Mouse (Mus musculus): ENCODE results near the gene Nrip1. TPM values are rescaled to one million over a fixed set of nuclear protein-coding genes. Genes with fewer than 3 reads are reported as not detected.
A peak's percentile ranks its signal among the peaks of the same experiment; 100 is the strongest.

Gene Nrip1
- total and polyA plus RNA-seq, 3 experiments, result 3.1 to 32.3 (median 20.6) TPM

GRCm38 (mm10) chr16:76341636-76342035, 32.0 kb downstream of the Nrip1 start:
- no peak overlapping the region for H3K4me3 ChIP-seq
- H3K27me3 ChIP-seq (ENCODE audit: control insufficient read depth, insufficient read depth, low read length), result no peaks in the 10 kb centered on the region
- peaks cover 10% of the 10 kb centered on the region for H3K4me1 ChIP-seq (ENCODE audit: control insufficient read depth, insufficient read depth, low read length)
- 41% methylated on average over 8 of the region's 8 CpGs for WGBS
- peaks cover 18% of the 10 kb centered on the region for H3K79me2 ChIP-seq (replicated peaks; ENCODE audit: control insufficient read depth, insufficient read depth, low read length)
- intact Hi-C loops (cut with DNase I), result no loop called here
- no peak overlapping the region for H3K27ac ChIP-seq
- H3K9ac ChIP-seq (ENCODE audit: low read depth, low read length), result no peak overlapping the region
- TF ChIP-seq POLR2A (IDR thresholded peaks at IDR 0.05; ENCODE audit: insufficient read depth, low read depth, low read length), result no peak
- 0 out of 2 replicates have a peak, but pooled peaks have one; percentile 31 for TF ChIP-seq EP300 (IDR thresholded peaks at IDR 0.05; ENCODE audit: insufficient read depth, low read depth, low read length)
- DNase-seq, result peak; percentile 52 to 72
- H3K36me3 ChIP-seq (ENCODE audit: control insufficient read depth, insufficient read depth, low read length), result peaks cover 7% of the 10 kb centered on the region

GRCm38 (mm10) chr16:76339256-76339655, 34.4 kb downstream of the Nrip1 start:
- Histone ChIP-seq H3K4me1 (ENCODE audit: control insufficient read depth, insufficient read depth, low read length) (peaks cover 10% of the 10 kb centered on the region), H3K27me3 (ENCODE audit: control insufficient read depth, insufficient read depth, low read length) (no peaks in the 10 kb centered on the region), H3K79me2 (replicated peaks; ENCODE audit: control insufficient read depth, insufficient read depth, low read length) (peaks cover 18% of the 10 kb centered on the region), H3K4me3 (no peak overlapping the region), H3K36me3 (ENCODE audit: control insufficient read depth, insufficient read depth, low read length) (peaks cover 9% of the 10 kb centered on the region), H3K27ac (no peak overlapping the region), H3K9ac (ENCODE audit: low read depth, low read length) (no peak overlapping the region)
- 61% methylated on average over 10 of the region's 10 CpGs for WGBS
- no peak for TF ChIP-seq POLR2A (IDR thresholded peaks at IDR 0.05; ENCODE audit: insufficient read depth, low read depth, low read length)
- no peak for TF ChIP-seq EP300 (IDR thresholded peaks at IDR 0.05; ENCODE audit: insufficient read depth, low read depth, low read length)
- TF ChIP-seq CTCF (IDR thresholded peaks at IDR 0.05), result no peak
- intact Hi-C loops (cut with DNase I), result no loop called here
- no peak for DNase-seq

GRCm38 (mm10) chr16:76337351-76337750, 36.3 kb downstream of the Nrip1 start:
- Histone ChIP-seq H3K36me3 (ENCODE audit: control insufficient read depth, insufficient read depth, low read length) (peaks cover 9% of the 10 kb centered on the region), H3K4me1 (ENCODE audit: control insufficient read depth, insufficient read depth, low read length) (peaks cover 10% of the 10 kb centered on the region), H3K79me2 (replicated peaks; ENCODE audit: control insufficient read depth, insufficient read depth, low read length) (peaks cover 14% of the 10 kb centered on the region), H3K4me3 (no peak overlapping the region), H3K27me3 (ENCODE audit: control insufficient read depth, insufficient read depth, low read length) (no peaks in the 10 kb centered on the region), H3K9ac (ENCODE audit: low read depth, low read length) (no peak overlapping the region), H3K27ac (no peak overlapping the region)
- no peak for TF ChIP-seq POLR2A (IDR thresholded peaks at IDR 0.05; ENCODE audit: insufficient read depth, low read depth, low read length)
- no peak for TF ChIP-seq CTCF (IDR thresholded peaks at IDR 0.05)
- TF ChIP-seq EP300 (IDR thresholded peaks at IDR 0.05; ENCODE audit: insufficient read depth, low read depth, low read length), result no peak
- intact Hi-C loops (cut with DNase I), result no loop called here
- 69% methylated on average over 7 of the region's 7 CpGs for WGBS
- DNase-seq, result no peak

GRCm38 (mm10) chr16:76336932-76337331, 36.7 kb downstream of the Nrip1 start:
- no peak overlapping the region for H3K27ac ChIP-seq
- H3K36me3 ChIP-seq (ENCODE audit: control insufficient read depth, insufficient read depth, low read length), result peaks cover 7% of the 10 kb centered on the region
- peaks cover 12% of the 10 kb centered on the region for H3K79me2 ChIP-seq (replicated peaks; ENCODE audit: control insufficient read depth, insufficient read depth, low read length)
- 77% methylated on average over 11 of the region's 11 CpGs for WGBS
- no peak overlapping the region for H3K9ac ChIP-seq (ENCODE audit: low read depth, low read length)
- no peaks in the 10 kb centered on the region for H3K27me3 ChIP-seq (ENCODE audit: control insufficient read depth, insufficient read depth, low read length)
- intact Hi-C loops (cut with DNase I), result no loop called here
- DNase-seq, result no peak
- H3K4me3 ChIP-seq, result no peak overlapping the region
- no peak for TF ChIP-seq CTCF (IDR thresholded peaks at IDR 0.05)
- no peak for TF ChIP-seq POLR2A (IDR thresholded peaks at IDR 0.05; ENCODE audit: insufficient read depth, low read depth, low read length)
- TF ChIP-seq EP300 (IDR thresholded peaks at IDR 0.05; ENCODE audit: insufficient read depth, low read depth, low read length), result no peak
- H3K4me1 ChIP-seq (ENCODE audit: control insufficient read depth, insufficient read depth, low read length), result peaks cover 7% of the 10 kb centered on the region

- H3K4me3 ChIP-seq, result no peak overlapping the region
- H3K4me1 ChIP-seq (ENCODE audit: control insufficient read depth, insufficient read depth, low read length), result peaks cover 6% of the 10 kb centered on the region
- no peak overlapping the region for H3K9ac ChIP-seq (ENCODE audit: low read depth, low read length)
- no peak overlapping the region for H3K27ac ChIP-seq
- peaks cover 14% of the 10 kb centered on the region for H3K79me2 ChIP-seq (replicated peaks; ENCODE audit: control insufficient read depth, insufficient read depth, low read length)
- intact Hi-C loops (cut with DNase I), result no loop called here
- no peaks in the 10 kb centered on the region for H3K27me3 ChIP-seq (ENCODE audit: control insufficient read depth, insufficient read depth, low read length)
- DNase-seq, result no peak
- H3K36me3 ChIP-seq (ENCODE audit: control insufficient read depth, insufficient read depth, low read length), result peaks cover 7% of the 10 kb centered on the region
- TF ChIP-seq POLR2A (IDR thresholded peaks at IDR 0.05; ENCODE audit: insufficient read depth, low read depth, low read length), result no peak
- TF ChIP-seq CTCF (IDR thresholded peaks at IDR 0.05), result no peak
- TF ChIP-seq EP300 (IDR thresholded peaks at IDR 0.05; ENCODE audit: insufficient read depth, low read depth, low read length), result no peak
- WGBS, result 78% methylated on average over 6 of the region's 6 CpGs
These were observed 37.7 kb downstream of the Nrip1 start for GRCm38 (mm10) chr16:76335913-76336312.

- no peak overlapping the region for H3K4me3 ChIP-seq
- H3K27ac ChIP-seq, result no peak overlapping the region
- TF ChIP-seq POLR2A (IDR thresholded peaks at IDR 0.05; ENCODE audit: insufficient read depth, low read depth, low read length) (no peak), EP300 (IDR thresholded peaks at IDR 0.05; ENCODE audit: insufficient read depth, low read depth, low read length) (no peak), CTCF (IDR thresholded peaks at IDR 0.05) (no peak)
- intact Hi-C loops (cut with DNase I), result no loop called here
- no peaks in the 10 kb centered on the region for H3K27me3 ChIP-seq (ENCODE audit: control insufficient read depth, insufficient read depth, low read length)
- peaks cover 15% of the 10 kb centered on the region for H3K79me2 ChIP-seq (replicated peaks; ENCODE audit: control insufficient read depth, insufficient read depth, low read length)
- no peak overlapping the region for H3K9ac ChIP-seq (ENCODE audit: low read depth, low read length)
- peaks cover 4% of the 10 kb centered on the region for H3K4me1 ChIP-seq (ENCODE audit: control insufficient read depth, insufficient read depth, low read length)
- no peak for DNase-seq
- 71% methylated on average over 7 of the region's 7 CpGs for WGBS
- H3K36me3 ChIP-seq (ENCODE audit: control insufficient read depth, insufficient read depth, low read length), result peaks cover 5% of the 10 kb centered on the region
These were observed 41.5 kb downstream of the Nrip1 start for GRCm38 (mm10) chr16:76332127-76332526.

Measured in heart, adult 2 months (tissue).